Mouse (Mus musculus) skeletal muscle tissue, postnatal 0 days (tissue): ENCODE data around the gene Rps6ka2. TPM values are rescaled to one million over a fixed set of nuclear protein-coding genes. Genes with fewer than 3 reads are reported as not detected.

ENCODE experiments used
- polyA plus RNA-seq: library from polyadenylated mRNA; unstranded; fragments of >200 nt; fragmentation: Nextera tagmentation; extraction: Ambion mirVana; gene quantifications from 2 replicates; pipeline ENCODE4 v1.2.1, GENCODE M21; 2015

Gene Rps6ka2
- polyA plus RNA-seq: 6.3 and 8.6 TPM in 2 replicates

GRCm38 (mm10) chr17:7169627-7170303 is at the start of gene Rps6ka2:
Gene Rps6ka2 (plus strand): TSS chr17:7170115.

GRCm38 (mm10) chr17:7324346-7324745 is 154.4 kb downstream of the Rps6ka2 start, which contains the start of gene Tcp10a:
Gene Tcp10a (plus strand): TSS chr17:7324646.

DNA sequence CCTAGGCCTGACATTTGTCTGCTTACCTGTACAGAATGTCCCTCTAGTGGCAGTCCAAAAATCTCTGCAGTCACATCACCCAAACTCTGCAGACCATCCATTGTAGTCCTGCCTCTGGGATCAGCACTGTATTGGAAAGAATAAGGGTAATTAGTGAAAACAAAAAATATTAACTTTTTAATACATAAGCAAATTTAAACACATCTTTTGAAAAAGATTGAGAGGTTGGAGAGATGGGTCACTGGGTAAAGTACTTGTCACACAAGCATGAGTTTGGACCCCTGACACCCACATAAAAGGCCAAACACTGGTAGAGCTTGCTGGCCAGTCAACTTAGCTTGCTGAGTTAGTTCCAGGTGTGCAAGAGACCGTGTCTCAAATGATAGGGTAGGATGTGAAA is 182.7 kb downstream of the Rps6ka2 start, which contains the start of gene Ttll2:
TSS of gene Ttll2 (minus strand) at position 101 of the 400 bp plus-strand sequence.

Other genes with a start within 250 kb of the Rps6ka2 start
- gene Rsph3b, start 221.4 kb upstream of the Rps6ka2 start, polyA plus RNA-seq: 46.7 and 48.1 TPM in 2 replicates
- 20.8 and 22.7 TPM in 2 replicates for gene Tagap1, start 209.0 kb upstream of the Rps6ka2 start, polyA plus RNA-seq
- 204 and 214 TPM in 2 replicates for gene Rnaset2b, start 199.5 kb upstream of the Rps6ka2 start, polyA plus RNA-seq
- gene Gm49721, start 191.2 kb upstream of the Rps6ka2 start, polyA plus RNA-seq: 0.06 TPM in 1 of 2 replicates, not detected in the other
- not detected in 2 replicates for gene Gm1604a, start 144.5 kb upstream of the Rps6ka2 start, polyA plus RNA-seq
- gene Tcp10a, start 154.5 kb downstream of the Rps6ka2 start, polyA plus RNA-seq: not detected in 2 replicates
- gene Ttll2, start 182.6 kb downstream of the Rps6ka2 start, polyA plus RNA-seq: 0.30 TPM in 1 of 2 replicates, not detected in the other
- not detected in 2 replicates for gene Gm49630, start 201.9 kb downstream of the Rps6ka2 start, polyA plus RNA-seq
- gene Unc93a2, start 215.3 kb downstream of the Rps6ka2 start, polyA plus RNA-seq: 0.19 and 2.5 TPM in 2 replicates